Mouse (Mus musculus): Measurements from ENCODE around the gene Mup18. TPM values are rescaled to one million over a fixed set of nuclear protein-coding genes. Genes with fewer than 3 reads are reported as not detected.
"Not testable (repeated sequence)": the region's sequence is repeated elsewhere in the genome, so short reads cannot be mapped to it uniquely, and the experiment has no call there.

Mup18 gene
- total RNA-seq (2021), result not detected

GRCm38 (mm10) chr4:61674036-61674435 lies at the start of gene Mup18:
Gene Mup18 (minus strand): TSS chr4:61674136.
- DNase-seq, result not testable (repeated sequence)

GRCm38 (mm10) chr4:61714296-61714695 lies 40.4 kb upstream of the Mup18 start:
- DNase-seq, result not testable (repeated sequence)

Other genes with a start within 250 kb of the Mup18 start
- gene Mup15, start 234.4 kb downstream of the Mup18 start, total RNA-seq (2021), result not detected
- gene Mup16, start 154.6 kb downstream of the Mup18 start, total RNA-seq (2021), result not detected
- not detected for gene Mup17, start 78.3 kb downstream of the Mup18 start, total RNA-seq (2021)
- not detected for gene Mup19, start 108.1 kb upstream of the Mup18 start, total RNA-seq (2021)
- gene Mup5, start 161.1 kb upstream of the Mup18 start, total RNA-seq (2021), result not detected